Mouse (Mus musculus): ENCODE measurements at regions not wholly inside any gene's neighbourhood (a gene's known extent, or its start where the extent isn't known, plus 50 kb on each side); places are given as distances from the start of the nearest gene placed in this dataset.

DNA sequence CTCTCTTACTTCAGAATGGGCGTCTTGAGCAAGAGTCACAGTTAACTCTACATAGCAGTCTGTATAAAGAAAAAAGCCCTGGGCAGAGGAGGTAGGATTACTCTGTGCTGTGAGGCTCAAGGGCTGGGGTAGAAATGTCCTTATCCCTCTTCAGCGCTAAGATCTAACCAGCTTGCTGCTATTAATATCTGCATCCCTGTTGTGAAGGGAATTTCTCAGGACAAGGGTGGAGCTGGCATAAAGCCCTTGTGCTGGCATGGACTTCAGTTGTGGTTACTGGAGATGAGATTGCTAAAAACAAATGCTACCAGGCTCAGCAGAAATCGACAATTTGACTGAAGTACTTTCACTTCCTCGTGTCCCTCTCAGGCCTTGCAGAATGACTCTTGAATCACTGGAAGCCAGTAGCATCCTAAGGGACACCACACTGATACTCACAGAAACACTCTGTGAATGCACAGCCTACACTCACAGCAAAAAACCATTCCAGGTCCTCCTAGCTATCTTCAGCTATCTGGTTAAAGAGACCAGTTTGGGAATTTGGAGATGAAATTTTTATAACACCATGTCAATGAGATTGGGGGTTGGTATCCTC, 185.1 kb upstream of the B3gat1 start:
- H3K4me3 ChIP-seq (ENCODE audit: insufficient read depth in 1 of 2, low read depth in 1 of 2, low read length in 2 of 2, poor library complexity in 1 of 2, severe bottlenecking in 1 of 2) = no peak overlapping the region
- H3K27ac ChIP-seq (ENCODE audit: insufficient read depth, low read depth, low read length, poor library complexity, severe bottlenecking) = no peak overlapping the region
- no peaks in the 10 kb centered on the region for H3K4me1 ChIP-seq (ENCODE audit: control insufficient read depth in 2 of 2, insufficient read depth in 2 of 2, low read length in 2 of 2, poor library complexity in 1 of 2)
- TF ChIP-seq CHD2 (IDR thresholded peaks at IDR 0.05; ENCODE audit: low read depth, low read length) (no peak), ZNF384 (IDR thresholded peaks at IDR 0.05; ENCODE audit: low read depth, low read length) (no peak), ZC3H11A (IDR thresholded peaks at IDR 0.05; ENCODE audit: borderline replicate concordance, low read depth, low read length) (no peak), HCFC1 (IDR thresholded peaks at IDR 0.05; ENCODE audit: borderline replicate concordance, insufficient read depth, low read length) (no peak), MAFK (IDR thresholded peaks at IDR 0.05; ENCODE audit: insufficient read depth, low read depth, low read length) (no peak)
- no peak for DNase-seq (ENCODE audit: low read depth, low spot score)
- H3K9ac ChIP-seq (ENCODE audit: insufficient read depth, low read depth, low read length, poor library complexity, severe bottlenecking) = no peak overlapping the region
- in situ Hi-C loops (cut with MboI; ENCODE audit: low sequenced_read_pairs in 2 of 2, unreplicated experiment in 2 of 2) = no loop called here
- H3K36me3 ChIP-seq (ENCODE audit: control insufficient read depth, insufficient read depth, low read length, poor library complexity, severe bottlenecking) = no peaks in the 10 kb centered on the region
- H3K9me3 ChIP-seq (ENCODE audit: control insufficient read depth, insufficient read depth, low read depth, low read length) = no peaks in the 10 kb centered on the region

DNA sequence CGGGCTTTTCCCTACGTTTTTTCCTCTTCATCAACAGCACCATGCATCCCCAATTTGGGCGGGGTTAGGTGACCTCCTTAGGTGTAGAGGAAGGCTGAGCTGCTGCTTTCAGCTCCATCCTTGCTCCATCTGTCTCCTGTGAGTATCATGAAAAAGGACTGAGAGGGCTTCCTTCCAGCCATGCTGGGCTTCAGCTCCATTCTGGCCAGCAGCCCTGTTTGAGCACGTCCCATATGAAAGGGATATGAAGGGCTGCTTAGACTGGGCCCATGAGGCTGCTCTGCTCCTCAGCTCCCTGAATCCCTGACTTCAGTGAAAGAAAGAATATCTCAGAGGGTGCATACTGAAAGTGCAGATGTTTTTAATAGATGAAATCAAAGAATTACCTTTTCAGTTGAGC, 184.4 kb upstream of the B3gat1 start:
- no peak overlapping the region for H3K27ac ChIP-seq (ENCODE audit: insufficient read depth, low read depth, low read length, poor library complexity, severe bottlenecking)
- DNase-seq (ENCODE audit: low read depth, low spot score) = no peak
- H3K4me1 ChIP-seq (ENCODE audit: control insufficient read depth in 2 of 2, insufficient read depth in 2 of 2, low read length in 2 of 2, poor library complexity in 1 of 2) = no peaks in the 10 kb centered on the region
- H3K4me3 ChIP-seq (ENCODE audit: insufficient read depth in 1 of 2, low read depth in 1 of 2, low read length in 2 of 2, poor library complexity in 1 of 2, severe bottlenecking in 1 of 2) = no peak overlapping the region
- in situ Hi-C loops (cut with MboI; ENCODE audit: low sequenced_read_pairs in 2 of 2, unreplicated experiment in 2 of 2) = no loop called here
- no peaks in the 10 kb centered on the region for H3K36me3 ChIP-seq (ENCODE audit: control insufficient read depth, insufficient read depth, low read length, poor library complexity, severe bottlenecking)
- no peak overlapping the region for H3K9ac ChIP-seq (ENCODE audit: insufficient read depth, low read depth, low read length, poor library complexity, severe bottlenecking)
- no peaks in the 10 kb centered on the region for H3K9me3 ChIP-seq (ENCODE audit: control insufficient read depth, insufficient read depth, low read depth, low read length)
- no peak for TF ChIP-seq ZNF384 (IDR thresholded peaks at IDR 0.05; ENCODE audit: low read depth, low read length)
- TF ChIP-seq HCFC1 (IDR thresholded peaks at IDR 0.05; ENCODE audit: borderline replicate concordance, insufficient read depth, low read length) = no peak
- TF ChIP-seq ZC3H11A (IDR thresholded peaks at IDR 0.05; ENCODE audit: borderline replicate concordance, low read depth, low read length) = no peak
- no peak for TF ChIP-seq CHD2 (IDR thresholded peaks at IDR 0.05; ENCODE audit: low read depth, low read length)
- no peak for TF ChIP-seq MAFK (IDR thresholded peaks at IDR 0.05; ENCODE audit: insufficient read depth, low read depth, low read length)

DNA sequence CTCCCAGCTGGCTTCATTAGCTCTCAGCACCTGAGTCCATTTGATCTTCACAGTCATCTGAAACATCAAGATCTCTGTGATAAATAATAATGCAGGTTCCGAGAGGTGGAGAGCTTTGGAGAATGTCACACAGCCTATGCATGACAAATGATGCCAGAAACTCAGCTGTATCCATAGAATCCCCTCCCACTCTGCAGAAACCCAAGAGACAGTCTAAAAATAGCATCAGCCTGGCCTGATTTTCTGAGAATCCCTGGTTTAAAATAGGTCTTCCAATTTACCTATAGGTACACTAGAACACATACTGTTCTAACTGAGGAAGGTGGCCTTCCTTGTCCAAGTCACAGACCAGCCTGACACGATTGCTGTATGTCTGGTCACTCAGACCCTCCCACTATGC, 184.0 kb upstream of the B3gat1 start:
- H3K9ac ChIP-seq (ENCODE audit: insufficient read depth, low read depth, low read length, poor library complexity, severe bottlenecking) = no peak overlapping the region
- H3K4me3 ChIP-seq (ENCODE audit: insufficient read depth in 1 of 2, low read depth in 1 of 2, low read length in 2 of 2, poor library complexity in 1 of 2, severe bottlenecking in 1 of 2) = no peak overlapping the region
- DNase-seq (ENCODE audit: low read depth, low spot score) = no peak
- no peaks in the 10 kb centered on the region for H3K4me1 ChIP-seq (ENCODE audit: control insufficient read depth in 2 of 2, insufficient read depth in 2 of 2, low read length in 2 of 2, poor library complexity in 1 of 2)
- no peaks in the 10 kb centered on the region for H3K9me3 ChIP-seq (ENCODE audit: control insufficient read depth, insufficient read depth, low read depth, low read length)
- no peak overlapping the region for H3K27ac ChIP-seq (ENCODE audit: insufficient read depth, low read depth, low read length, poor library complexity, severe bottlenecking)
- in situ Hi-C loops (cut with MboI; ENCODE audit: low sequenced_read_pairs in 2 of 2, unreplicated experiment in 2 of 2) = no loop called here
- H3K36me3 ChIP-seq (ENCODE audit: control insufficient read depth, insufficient read depth, low read length, poor library complexity, severe bottlenecking) = no peaks in the 10 kb centered on the region
- TF ChIP-seq CHD2 (IDR thresholded peaks at IDR 0.05; ENCODE audit: low read depth, low read length) = no peak
- TF ChIP-seq HCFC1 (IDR thresholded peaks at IDR 0.05; ENCODE audit: borderline replicate concordance, insufficient read depth, low read length) = no peak
- no peak for TF ChIP-seq MAFK (IDR thresholded peaks at IDR 0.05; ENCODE audit: insufficient read depth, low read depth, low read length)
- no peak for TF ChIP-seq ZNF384 (IDR thresholded peaks at IDR 0.05; ENCODE audit: low read depth, low read length)
- TF ChIP-seq ZC3H11A (IDR thresholded peaks at IDR 0.05; ENCODE audit: borderline replicate concordance, low read depth, low read length) = no peak

DNA sequence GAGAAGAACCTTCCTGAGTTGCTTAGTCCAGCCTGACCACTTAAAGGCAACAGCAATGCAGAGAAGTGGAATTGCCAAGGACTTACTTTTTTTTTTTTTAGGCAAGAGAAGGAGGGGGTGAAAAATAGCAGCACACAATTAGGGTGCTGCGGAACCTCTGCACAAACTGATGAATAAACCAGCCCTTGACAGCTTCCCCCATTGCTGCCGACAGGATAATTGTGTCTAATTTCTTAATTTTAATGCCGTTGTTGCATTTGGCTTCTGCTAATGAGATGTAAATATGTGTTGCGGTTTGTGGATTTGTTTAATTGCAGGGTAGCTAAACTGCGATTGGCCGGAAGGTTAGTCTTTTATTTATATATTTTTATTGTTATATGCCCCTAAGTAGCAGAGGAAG, 157.5 kb upstream of the B3gat1 start:
- H3K9ac ChIP-seq (ENCODE audit: insufficient read depth, low read depth, low read length, poor library complexity, severe bottlenecking) = no peak overlapping the region
- H3K27ac ChIP-seq (ENCODE audit: insufficient read depth, low read depth, low read length, poor library complexity, severe bottlenecking) = no peak overlapping the region
- TF ChIP-seq ZNF384 (IDR thresholded peaks at IDR 0.05; ENCODE audit: low read depth, low read length) = no peak
- TF ChIP-seq CHD2 (IDR thresholded peaks at IDR 0.05; ENCODE audit: low read depth, low read length) = no peak
- no peak for TF ChIP-seq ZC3H11A (IDR thresholded peaks at IDR 0.05; ENCODE audit: borderline replicate concordance, low read depth, low read length)
- TF ChIP-seq HCFC1 (IDR thresholded peaks at IDR 0.05; ENCODE audit: borderline replicate concordance, insufficient read depth, low read length) = no peak
- TF ChIP-seq MAFK (IDR thresholded peaks at IDR 0.05; ENCODE audit: insufficient read depth, low read depth, low read length) = no peak
- no peaks in the 10 kb centered on the region for H3K9me3 ChIP-seq (ENCODE audit: control insufficient read depth, insufficient read depth, low read depth, low read length)
- in situ Hi-C loops (cut with MboI; ENCODE audit: low sequenced_read_pairs in 2 of 2, unreplicated experiment in 2 of 2) = no loop called here
- no peak overlapping the region for H3K4me3 ChIP-seq (ENCODE audit: insufficient read depth in 1 of 2, low read depth in 1 of 2, low read length in 2 of 2, poor library complexity in 1 of 2, severe bottlenecking in 1 of 2)
- no peak for DNase-seq (ENCODE audit: low read depth, low spot score)
- H3K36me3 ChIP-seq (ENCODE audit: control insufficient read depth, insufficient read depth, low read length, poor library complexity, severe bottlenecking) = no peaks in the 10 kb centered on the region
- H3K4me1 ChIP-seq (ENCODE audit: control insufficient read depth in 2 of 2, insufficient read depth in 2 of 2, low read length in 2 of 2, poor library complexity in 1 of 2) = no peaks in the 10 kb centered on the region

DNA sequence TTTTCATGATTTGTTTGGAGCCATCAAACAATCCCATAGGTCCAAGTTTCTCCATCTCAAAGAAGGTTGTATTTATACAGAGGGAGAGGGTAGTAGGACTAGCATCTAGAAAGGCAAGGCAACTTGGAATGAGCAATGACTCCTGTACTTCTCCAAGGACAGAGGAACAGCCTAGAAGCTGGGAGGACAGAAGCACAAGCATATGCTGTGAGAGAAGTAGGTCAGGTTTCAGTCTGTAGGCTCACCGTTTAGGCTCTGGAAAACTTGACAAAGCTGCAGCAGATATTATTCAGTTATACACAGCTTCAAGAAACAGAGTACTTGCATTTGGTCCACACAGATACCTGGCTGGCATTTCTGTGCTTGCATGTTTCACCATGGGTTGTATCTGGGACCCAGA, 131.5 kb upstream of the B3gat1 start:
- in situ Hi-C loops (cut with MboI; ENCODE audit: low sequenced_read_pairs in 2 of 2, unreplicated experiment in 2 of 2) = no loop called here
- Histone ChIP-seq H3K36me3 (ENCODE audit: control insufficient read depth, insufficient read depth, low read length, poor library complexity, severe bottlenecking) (no peaks in the 10 kb centered on the region), H3K4me1 (ENCODE audit: control insufficient read depth in 2 of 2, insufficient read depth in 2 of 2, low read length in 2 of 2, poor library complexity in 1 of 2) (no peaks in the 10 kb centered on the region), H3K9ac (ENCODE audit: insufficient read depth, low read depth, low read length, poor library complexity, severe bottlenecking) (no peak overlapping the region), H3K9me3 (ENCODE audit: control insufficient read depth, insufficient read depth, low read depth, low read length) (no peaks in the 10 kb centered on the region), H3K27ac (ENCODE audit: insufficient read depth, low read depth, low read length, poor library complexity, severe bottlenecking) (no peak overlapping the region), H3K4me3 (ENCODE audit: insufficient read depth in 1 of 2, low read depth in 1 of 2, low read length in 2 of 2, poor library complexity in 1 of 2, severe bottlenecking in 1 of 2) (no peak overlapping the region)
- no peak for DNase-seq (ENCODE audit: low read depth, low spot score)
- no peak for TF ChIP-seq HCFC1 (IDR thresholded peaks at IDR 0.05; ENCODE audit: borderline replicate concordance, insufficient read depth, low read length)
- TF ChIP-seq ZNF384 (IDR thresholded peaks at IDR 0.05; ENCODE audit: low read depth, low read length) = no peak
- TF ChIP-seq CHD2 (IDR thresholded peaks at IDR 0.05; ENCODE audit: low read depth, low read length) = no peak
- no peak for TF ChIP-seq ZC3H11A (IDR thresholded peaks at IDR 0.05; ENCODE audit: borderline replicate concordance, low read depth, low read length)
- TF ChIP-seq MAFK (IDR thresholded peaks at IDR 0.05; ENCODE audit: insufficient read depth, low read depth, low read length) = no peak

All from ES-E14 (cell line).